Mouse (Mus musculus) C2C12 (cell line): Measurements from ENCODE around the gene Slc10a4. TPM values are rescaled to one million over a fixed set of nuclear protein-coding genes. Genes with fewer than 3 reads are reported as not detected.

Experiments used
- H3K27me3 ChIP-seq: one replicate; pipeline ENCODE4 v1.6.1; 2011; ENCODE audit not compliant: control insufficient read depth, insufficient read depth, insufficient read length
- H3K36me3 ChIP-seq: one replicate; pipeline ENCODE4 v1.6.1; 2011; ENCODE audit not compliant: control insufficient read depth, insufficient read depth
- H3K4me3 ChIP-seq: one replicate; pipeline ENCODE4 v1.5.1; 2011; ENCODE audit warnings: mild to moderate bottlenecking, control low read depth; ENCODE audit not compliant: poor library complexity, insufficient read depth, severe bottlenecking
- H3K79me2 ChIP-seq: one replicate; pipeline ENCODE4 v1.6.1; 2011; ENCODE audit not compliant: control insufficient read depth, insufficient read depth
- H3K79me3 ChIP-seq: one replicate; pipeline ENCODE4 v1.6.1; 2011; ENCODE audit warnings: low read depth, control low read depth
- H3ac ChIP-seq: one replicate; pipeline ENCODE3; 2011; ENCODE audit warnings: low read depth; ENCODE audit not compliant: control insufficient read depth, insufficient read length
- CEBPB ChIP-seq: IDR thresholded peaks from one replicate; pipeline ENCODE4 v1.6.1; 2011; ENCODE audit warnings: low read depth, mild to moderate bottlenecking, control low read depth, moderate library complexity
- CTCF ChIP-seq: IDR thresholded peaks from one replicate; pipeline ENCODE4 v1.5.1; 2011; ENCODE audit not compliant: control insufficient read depth, insufficient read depth, insufficient read length
- FOSL1 ChIP-seq: IDR thresholded peaks from one replicate; pipeline ENCODE4 v1.8.0; 2011; ENCODE audit warnings: mild to moderate bottlenecking, low read length; ENCODE audit not compliant: poor library complexity, insufficient read depth, severe bottlenecking
- MAX ChIP-seq: IDR thresholded peaks from one replicate; pipeline ENCODE4 v1.6.1; 2011; ENCODE audit warnings: mild to moderate bottlenecking, control low read depth
- MYOD1 ChIP-seq: IDR thresholded peaks from one replicate; pipeline ENCODE4 v1.6.1; 2011; ENCODE audit warnings: low read depth; ENCODE audit not compliant: control insufficient read depth, insufficient read length
- MYOG ChIP-seq: IDR thresholded peaks from one replicate; pipeline ENCODE4 v1.6.1; 2011; ENCODE audit not compliant: control insufficient read depth, insufficient read length; ENCODE audit errors: extremely low read depth
- USF1 ChIP-seq: IDR thresholded peaks from one replicate; pipeline ENCODE4 v1.6.1; 2011; ENCODE audit warnings: low read depth, mild to moderate bottlenecking, control low read depth, moderate library complexity
- polyA plus RNA-seq: library from polyadenylated mRNA; unstranded; fragments of >200 nt; fragmentation: generic; extraction: Trizol; gene quantifications from one replicate; pipeline ENCODE4 v1.2.1, GENCODE M21; 2012; ENCODE audit warnings: missing spikeins

The Slc10a4 gene
- polyA plus RNA-seq, 1 experiment, result not detected

- Histone ChIP-seq H3ac (no peak overlapping the region), H3K79me3 (no peaks in the 10 kb centered on the region), H3K27me3 (no peaks in the 10 kb centered on the region), H3K79me2 (no peaks in the 10 kb centered on the region), H3K4me3 (no peak overlapping the region), H3K36me3 (peaks cover 12% of the 10 kb centered on the region)
- TF ChIP-seq CTCF (no peak), MAX (no peak), CEBPB (no peak), FOSL1 (no peak), MYOG (no peak), MYOD1 (no peak)
Observed at GRCm38 (mm10) chr5:73028646-73029045, 22.0 kb downstream of the Slc10a4 start.

- TF ChIP-seq MYOD1 (no peak), MYOG (no peak), CTCF (no peak), FOSL1 (no peak), CEBPB (no peak), MAX (no peak), USF1 (no peak)
- Histone ChIP-seq H3ac (no peak overlapping the region), H3K4me3 (no peak overlapping the region), H3K36me3 (peaks cover 22% of the 10 kb centered on the region), H3K79me2 (no peaks in the 10 kb centered on the region), H3K79me3 (no peaks in the 10 kb centered on the region), H3K27me3 (no peaks in the 10 kb centered on the region)
Observed at GRCm38 (mm10) chr5:73032481-73032880, 25.8 kb downstream of the Slc10a4 start.

DNA sequence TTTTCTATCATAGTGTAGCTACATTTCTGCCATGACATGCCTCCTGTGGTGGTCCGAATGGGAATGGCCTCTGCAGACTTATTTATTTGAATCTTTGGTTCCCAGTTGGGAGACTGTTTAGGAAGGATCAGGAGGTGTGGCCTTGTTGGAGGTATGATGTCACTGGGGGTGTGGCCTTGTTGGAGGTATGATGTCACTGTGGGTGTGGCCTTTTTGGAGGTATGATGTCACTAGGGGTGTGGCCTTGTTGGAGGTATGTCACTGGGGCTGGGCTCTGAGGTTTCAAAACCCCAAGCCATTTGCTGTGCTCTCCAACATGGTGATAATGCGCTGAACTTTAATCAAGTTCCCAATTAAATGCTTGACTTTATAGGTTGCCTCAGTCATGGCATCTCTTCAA lies 37.4 kb downstream of the Slc10a4 start:
- no peaks in the 10 kb centered on the region for H3K36me3 ChIP-seq
- TF ChIP-seq CEBPB (no peak), USF1 (no peak), MAX (no peak), CTCF (no peak), FOSL1 (no peak), MYOD1 (no peak), MYOG (no peak)

DNA sequence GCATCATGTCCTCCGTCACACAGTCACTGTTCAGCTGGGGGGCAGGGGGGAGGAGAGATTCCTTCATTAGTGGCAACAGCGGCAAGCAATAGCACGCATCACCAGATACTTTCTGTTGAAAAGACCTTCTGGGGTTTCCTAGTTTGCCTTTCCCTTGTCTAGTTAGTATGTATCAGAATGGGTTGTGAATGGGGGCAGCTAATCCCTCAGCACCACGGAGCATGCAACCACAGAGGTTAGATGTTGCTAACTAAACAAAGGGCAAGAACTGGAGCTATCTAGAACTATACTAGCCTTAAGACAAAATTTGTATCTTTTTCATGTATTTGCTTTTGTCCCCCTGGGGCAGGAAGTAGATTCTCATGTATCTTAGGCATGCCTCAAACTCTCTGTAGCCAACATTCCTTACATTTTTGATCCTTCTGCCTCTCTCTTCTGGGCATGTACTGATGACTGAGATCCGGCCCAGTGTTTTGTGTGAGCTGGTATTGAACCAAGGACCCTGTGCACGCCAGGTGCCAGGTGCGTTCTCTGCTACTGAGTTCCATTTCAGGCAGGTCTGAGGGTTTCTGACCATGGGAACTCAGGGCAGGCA lies 41.1 kb downstream of the Slc10a4 start:
- TF ChIP-seq USF1 (no peak), MYOD1 (no peak), MYOG (no peak), FOSL1 (no peak), MAX (no peak), CEBPB (no peak), CTCF (no peak)
- Histone ChIP-seq H3K79me3 (no peaks in the 10 kb centered on the region), H3K36me3 (peaks cover 7% of the 10 kb centered on the region), H3K27me3 (no peaks in the 10 kb centered on the region), H3K79me2 (no peaks in the 10 kb centered on the region), H3ac (no peak overlapping the region), H3K4me3 (no peak overlapping the region)

More for the DNA sequence above, 37.4 kb downstream of the Slc10a4 start:
- H3K79me3 ChIP-seq, result no peaks in the 10 kb centered on the region
- no peaks in the 10 kb centered on the region for H3K27me3 ChIP-seq
- no peak overlapping the region for H3K4me3 ChIP-seq
- H3ac ChIP-seq, result no peak overlapping the region
- H3K79me2 ChIP-seq, result no peaks in the 10 kb centered on the region

DNA sequence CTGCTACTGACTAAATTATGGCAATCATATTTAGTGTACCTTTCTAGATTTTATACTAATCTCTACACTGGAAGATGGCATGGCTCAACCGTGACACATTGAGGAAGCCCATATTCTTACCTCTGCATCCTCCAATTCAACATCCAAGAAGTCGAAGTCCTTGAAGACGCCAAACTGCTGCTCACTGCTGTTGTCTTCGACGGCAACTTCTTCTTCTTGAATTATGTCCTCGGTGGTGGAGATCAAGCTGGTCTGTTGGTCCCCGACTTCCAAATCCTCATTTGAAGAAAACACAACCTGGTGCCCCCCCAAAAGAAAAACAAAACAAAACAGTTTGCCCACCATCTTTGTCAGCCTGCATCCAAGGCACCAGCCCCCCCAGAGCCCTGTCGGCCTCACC lies 47.2 kb downstream of the Slc10a4 start:
- Histone ChIP-seq H3ac (no peak overlapping the region), H3K4me3 (no peak overlapping the region), H3K27me3 (no peaks in the 10 kb centered on the region), H3K79me3 (no peaks in the 10 kb centered on the region), H3K36me3 (peaks cover 15% of the 10 kb centered on the region), H3K79me2 (no peaks in the 10 kb centered on the region)
- TF ChIP-seq CTCF, result no peak
- TF ChIP-seq USF1, result no peak
- no peak for TF ChIP-seq MYOG
- TF ChIP-seq CEBPB, result no peak

DNA sequence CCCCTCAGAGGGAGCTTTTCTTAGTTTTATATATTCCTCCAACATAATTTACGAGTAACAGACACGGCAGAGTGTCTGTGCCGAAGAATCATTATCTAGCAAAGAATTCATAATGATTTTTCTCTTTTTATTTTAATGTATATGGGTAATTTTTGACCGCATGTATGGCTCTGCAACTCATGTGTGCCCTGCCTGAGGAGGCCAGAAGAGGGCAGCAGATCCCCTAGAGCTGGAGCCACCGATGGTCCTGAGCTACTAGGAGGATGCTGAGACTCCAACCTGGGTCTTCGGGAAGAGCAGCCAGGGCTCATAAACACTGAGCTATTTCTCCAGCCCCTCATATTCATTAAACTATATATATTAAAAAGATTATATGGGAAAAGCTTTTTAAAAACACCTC lies 49.8 kb downstream of the Slc10a4 start:
- peaks cover 13% of the 10 kb centered on the region for H3K36me3 ChIP-seq

More for the DNA sequence above, 49.8 kb downstream of the Slc10a4 start:
- no peak for TF ChIP-seq FOSL1
- no peak for TF ChIP-seq MYOG
- TF ChIP-seq CEBPB, result no peak
- TF ChIP-seq USF1, result no peak
- TF ChIP-seq MYOD1, result no peak
- TF ChIP-seq CTCF, result no peak
- no peak for TF ChIP-seq MAX
- no peak overlapping the region for H3K4me3 ChIP-seq
- H3ac ChIP-seq, result no peak overlapping the region
- no peaks in the 10 kb centered on the region for H3K79me2 ChIP-seq
- H3K79me3 ChIP-seq, result no peaks in the 10 kb centered on the region
- H3K27me3 ChIP-seq, result no peaks in the 10 kb centered on the region
